Mouse (Mus musculus) liver, embryonic 16.5 days (tissue): Measurements from ENCODE around the gene H2-Ab1. TPM values are rescaled to one million over a fixed set of nuclear protein-coding genes. Genes with fewer than 3 reads are reported as not detected.

Experiments
- ATAC-seq: fragments of 200-750 bp; cut with Nextera tagmentation; 2 replicates; pipeline ENCODE4 v1.8.0; 2017; ENCODE audit warnings: low read depth, mild to moderate bottlenecking, moderate number of reproducible peaks, moderate library complexity
- H3K27ac ChIP-seq: fragments of 300-500 bp; sonication (generic); 2 replicates; pipeline ENCODE4 v1.5.1; 2014; ENCODE audit warnings: mild to moderate bottlenecking, low read length
- H3K27me3 ChIP-seq: fragments of 300-500 bp; sonication (generic); 2 replicates; pipeline ENCODE4 v1.6.1; 2014; ENCODE audit warnings: low read depth, low read length, mixed read lengths; ENCODE audit not compliant: control insufficient read depth, insufficient read depth
- H3K36me3 ChIP-seq: fragments of 300-500 bp; sonication (generic); 2 replicates; pipeline ENCODE4 v1.6.1; 2014; ENCODE audit warnings: mild to moderate bottlenecking; ENCODE audit not compliant: control insufficient read depth, insufficient read depth
- H3K4me1 ChIP-seq: fragments of 300-500 bp; sonication (generic); 2 replicates; pipeline ENCODE4 v1.6.1; 2014; ENCODE audit warnings: low read depth, low read length, mixed read lengths; ENCODE audit not compliant: control insufficient read depth
- H3K4me2 ChIP-seq: fragments of 300-500 bp; sonication (generic); 2 replicates; pipeline ENCODE4 v1.6.1; 2014; ENCODE audit warnings: low read depth, low read length, mixed read lengths
- H3K4me3 ChIP-seq: fragments of 300-500 bp; sonication (generic); 2 replicates; pipeline ENCODE4 v1.5.1; 2014; ENCODE audit warnings: low read depth, mild to moderate bottlenecking, low read length
- H3K9ac ChIP-seq: fragments of 300-500 bp; sonication (generic); 2 replicates; pipeline ENCODE4 v1.6.1; 2014; ENCODE audit warnings: low read depth, low read length
- H3K9me3 ChIP-seq: fragments of 300-500 bp; sonication (generic); replicated peaks from 2 replicates; pipeline ENCODE4 v1.6.1; 2016; ENCODE audit warnings: low read length; ENCODE audit not compliant: control insufficient read depth
- WGBS: fragments of 180-500 bp; shearing (Covaris S2); extraction: QIAGEN DNeasy Blood & Tissue Kit; methylation state at CpG from one replicate; pipeline ENCODE4 v1.1.7; 2014; ENCODE audit not compliant: insufficient replicate concordance; 5-methylcytosine and 5-hydroxymethylcytosine counted together
- polyA plus RNA-seq: library from polyadenylated mRNA; unstranded; fragments of >200 nt; fragmentation: Nextera tagmentation; extraction: Ambion mirVana; gene quantifications from 2 replicates; pipeline ENCODE4 v1.2.1, GENCODE M21; 2015

H2-Ab1 gene
- polyA plus RNA-seq, 1 experiment from 2014 or later, result 12.0 TPM

- Histone ChIP-seq H3K4me3 (no peak overlapping the region), H3K9me3 (no peaks in the 10 kb centered on the region), H3K36me3 (no peaks in the 10 kb centered on the region), H3K27ac (no peak overlapping the region), H3K27me3 (no peaks in the 10 kb centered on the region), H3K9ac (no peak overlapping the region), H3K4me1 (no peaks in the 10 kb centered on the region), H3K4me2 (no peak overlapping the region)
- 59% methylated on average over 4 of the region's 4 CpGs for WGBS
- no peak for ATAC-seq
Observed at GRCm38 (mm10) chr17:34244656-34245055, 12.8 kb upstream of the H2-Ab1 start.

GRCm38 (mm10) chr17:34247047-34247446 lies 10.4 kb upstream of the H2-Ab1 start:
- Histone ChIP-seq H3K9me3 (no peaks in the 10 kb centered on the region), H3K36me3 (no peaks in the 10 kb centered on the region), H3K4me3 (no peak overlapping the region), H3K9ac (no peak overlapping the region), H3K4me2 (no peak overlapping the region), H3K27me3 (no peaks in the 10 kb centered on the region), H3K27ac (no peak overlapping the region), H3K4me1 (no peaks in the 10 kb centered on the region)
- WGBS, result 60% methylated on average over 3 of the region's 3 CpGs
- no peak for ATAC-seq

- Histone ChIP-seq H3K4me1 (no peaks in the 10 kb centered on the region), H3K9me3 (no peaks in the 10 kb centered on the region), H3K4me2 (no peak overlapping the region), H3K27ac (no peak overlapping the region), H3K4me3 (no peak overlapping the region), H3K27me3 (no peaks in the 10 kb centered on the region), H3K9ac (no peak overlapping the region), H3K36me3 (no peaks in the 10 kb centered on the region)
- 9% methylated on average over 2 of the region's 2 CpGs for WGBS
- no peak for ATAC-seq
Observed at GRCm38 (mm10) chr17:34248764-34249163, 8.7 kb upstream of the H2-Ab1 start.

- H3K4me3 ChIP-seq, result no peak overlapping the region
- ATAC-seq, result no peak
- H3K27me3 ChIP-seq, result no peaks in the 10 kb centered on the region
- no peak overlapping the region for H3K4me2 ChIP-seq
- H3K36me3 ChIP-seq, result no peaks in the 10 kb centered on the region
- H3K27ac ChIP-seq, result no peak overlapping the region
- WGBS, result 29% methylated on average over 3 of the region's 3 CpGs
- H3K9ac ChIP-seq, result no peak overlapping the region
- H3K4me1 ChIP-seq, result no peaks in the 10 kb centered on the region
- H3K9me3 ChIP-seq, result no peaks in the 10 kb centered on the region
Observed at GRCm38 (mm10) chr17:34249361-34249760, 8.1 kb upstream of the H2-Ab1 start.

- 18% methylated on average over 4 of the region's 4 CpGs for WGBS
- no peak overlapping the region for H3K27ac ChIP-seq
- no peak for ATAC-seq
- H3K9me3 ChIP-seq, result no peaks in the 10 kb centered on the region
- no peak overlapping the region for H3K4me3 ChIP-seq
- H3K9ac ChIP-seq, result no peak overlapping the region
- H3K27me3 ChIP-seq, result no peaks in the 10 kb centered on the region
- H3K4me2 ChIP-seq, result no peak overlapping the region
- no peaks in the 10 kb centered on the region for H3K36me3 ChIP-seq
- no peaks in the 10 kb centered on the region for H3K4me1 ChIP-seq
Observed at GRCm38 (mm10) chr17:34249878-34250277, 7.6 kb upstream of the H2-Ab1 start.

GRCm38 (mm10) chr17:34251666-34252065 lies 5.8 kb upstream of the H2-Ab1 start:
- WGBS, result 46% methylated on average over 4 of the region's 4 CpGs
- Histone ChIP-seq H3K27ac (no peak overlapping the region), H3K9ac (no peak overlapping the region), H3K27me3 (no peaks in the 10 kb centered on the region; the same call in 1 of the 2 replicates), H3K36me3 (no peaks in the 10 kb centered on the region), H3K4me1 (no peaks in the 10 kb centered on the region), H3K4me3 (no peak overlapping the region), H3K4me2 (no peak overlapping the region), H3K9me3 (no peaks in the 10 kb centered on the region)
- no peak for ATAC-seq

- Histone ChIP-seq H3K27me3 (peaks cover 3% of the 10 kb centered on the region), H3K36me3 (no peaks in the 10 kb centered on the region), H3K27ac (no peak overlapping the region), H3K4me2 (no peak overlapping the region), H3K4me1 (no peaks in the 10 kb centered on the region), H3K9ac (no peak overlapping the region), H3K4me3 (no peak overlapping the region), H3K9me3 (no peaks in the 10 kb centered on the region)
- no peak for ATAC-seq
- 63% methylated on average over 5 of the region's 5 CpGs for WGBS
Observed at GRCm38 (mm10) chr17:34256501-34256900, 988 bp upstream of the H2-Ab1 start.

- no peaks in the 10 kb centered on the region for H3K36me3 ChIP-seq
- H3K4me2 ChIP-seq, result no peak overlapping the region
- peaks cover 3% of the 10 kb centered on the region for H3K4me1 ChIP-seq
- ATAC-seq, result no peak
- H3K9ac ChIP-seq, result no peak overlapping the region
- H3K9me3 ChIP-seq, result no peaks in the 10 kb centered on the region
- H3K27me3 ChIP-seq, result peaks cover 28% of the 10 kb centered on the region
- no peak overlapping the region for H3K27ac ChIP-seq
- 57% methylated on average over 5 of the region's 5 CpGs for WGBS
- H3K4me3 ChIP-seq, result no peak overlapping the region
Observed at GRCm38 (mm10) chr17:34260551-34260950, 3.1 kb downstream of the H2-Ab1 start.

- Histone ChIP-seq H3K9me3 (no peaks in the 10 kb centered on the region), H3K4me3 (no peak overlapping the region), H3K27ac (no peak overlapping the region), H3K27me3 (peaks cover 28% of the 10 kb centered on the region), H3K9ac (no peak overlapping the region), H3K4me1 (peaks cover 3% of the 10 kb centered on the region), H3K4me2 (no peak overlapping the region), H3K36me3 (no peaks in the 10 kb centered on the region)
- ATAC-seq, result no peak
- WGBS, result 20% methylated on average over 4 of the region's 4 CpGs
Observed at GRCm38 (mm10) chr17:34261502-34261901, 4.0 kb downstream of the H2-Ab1 start.
